Mouse (Mus musculus) olfactory bulb, adult 2 months (tissue): ENCODE measurements around the gene Dynll1. TPM values are rescaled to one million over a fixed set of nuclear protein-coding genes. Genes with fewer than 3 reads are reported as not detected.
A peak's percentile ranks its signal among the peaks of the same experiment; 100 is the strongest.

Source experiments
- H3K27ac ChIP-seq: fragments of 200-500 bp; 2 replicates; pipeline ENCODE4 v1.5.1; 2012; ENCODE audit warnings: low read depth, low read length; ENCODE audit not compliant: insufficient read depth
- H3K4me1 ChIP-seq: fragments of 200-500 bp; 2 replicates; pipeline ENCODE4 v1.6.1; 2012; ENCODE audit warnings: low read length; ENCODE audit not compliant: control insufficient read depth, insufficient read depth
- H3K4me3 ChIP-seq: fragments of 200-500 bp; 2 replicates; pipeline ENCODE4 v1.5.1; 2012; ENCODE audit warnings: mild to moderate bottlenecking, low read depth, low read length, moderate library complexity; ENCODE audit not compliant: insufficient read depth
- CTCF ChIP-seq: fragments of 200-500 bp; IDR thresholded peaks from 2 replicates; pipeline ENCODE4 v1.5.1; 2012; ENCODE audit warnings: low read depth, mild to moderate bottlenecking, low read length, moderate library complexity; ENCODE audit not compliant: insufficient read depth
- POLR2A ChIP-seq: fragments of 200-500 bp; IDR thresholded peaks from 2 replicates; pipeline ENCODE4 v1.6.1; 2012; ENCODE audit warnings: mild to moderate bottlenecking, low read depth, low read length, moderate library complexity; ENCODE audit not compliant: insufficient read depth
- whole genome bisulfite sequencing: fragments of 180-500 bp; shearing (Covaris S2); methylation state at CpG from one replicate; pipeline ENCODE4 v1.1.7; 2018; 5-methylcytosine and 5-hydroxymethylcytosine counted together
- polyA plus RNA-seq: library from polyadenylated mRNA; stranded (reverse); fragments of >200 nt; gene quantifications from 2 replicates; pipeline ENCODE4 v1.2.4, GENCODE M21; 2012; ENCODE audit warnings: low replicate concordance; ENCODE audit not compliant: missing spikeins, insufficient read depth, insufficient read length

Gene Dynll1
- polyA plus RNA-seq, 1 experiment: 797 TPM

DNA sequence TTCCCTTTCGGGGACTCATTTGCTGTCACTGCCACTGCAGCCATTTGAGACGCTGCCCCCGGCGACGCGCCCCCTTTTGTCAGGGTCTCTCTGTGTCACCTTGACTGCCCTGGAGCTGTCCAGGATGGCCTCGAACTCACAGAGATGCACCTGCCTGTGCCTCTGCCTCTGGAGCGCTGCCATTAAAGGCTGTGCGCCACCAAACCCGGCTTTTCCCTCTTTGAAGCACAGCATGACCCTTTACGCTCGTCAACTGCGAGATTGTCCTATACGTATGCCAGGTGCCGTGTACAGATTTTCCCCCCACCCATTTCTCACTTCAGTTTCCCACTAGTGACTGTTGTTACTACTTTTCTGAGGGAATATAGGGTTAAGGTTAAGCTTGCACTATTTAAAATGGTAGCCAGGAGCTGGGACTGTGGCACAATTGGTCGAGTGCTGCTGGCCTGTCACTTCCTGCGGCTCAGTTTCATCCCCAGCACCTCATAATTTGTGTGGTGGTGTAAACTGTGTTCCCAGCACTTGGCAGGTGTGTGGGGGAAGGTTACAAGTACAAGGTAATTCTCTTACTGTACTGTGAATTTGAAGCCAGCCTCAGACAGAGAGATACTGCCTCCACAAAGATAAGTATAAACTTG is 20.6 kb downstream of the Dynll1 start:
- WGBS: 5% methylated on average over 17 of the region's 17 CpGs
- Histone ChIP-seq H3K4me3 (peak overlapping the region; percentile 88), H3K27ac (no peak overlapping the region), H3K4me1 (peaks cover 5% of the 10 kb centered on the region; the same call in 1 of the 2 replicates)
- TF ChIP-seq CTCF (no peak), POLR2A (no peak)

GRCm38 (mm10) chr5:115279226-115280049 is 21.4 kb downstream of the Dynll1 start, which contains the start of gene Coq5:
Coq5 (plus strand) TSS chr5:115279666.
- no peak within 1 kb of the TSS for H3K27ac ChIP-seq
- peak within 1 kb of the TSS; percentile 88 for H3K4me3 ChIP-seq
- TF ChIP-seq CTCF: no peak
- peak; percentile 75 for TF ChIP-seq POLR2A
- WGBS: 3% methylated on average over 45 of the region's 45 CpGs
- H3K4me1 ChIP-seq: peaks cover 5% of the 10 kb centered on the region; the same call in 1 of the 2 replicates

DNA sequence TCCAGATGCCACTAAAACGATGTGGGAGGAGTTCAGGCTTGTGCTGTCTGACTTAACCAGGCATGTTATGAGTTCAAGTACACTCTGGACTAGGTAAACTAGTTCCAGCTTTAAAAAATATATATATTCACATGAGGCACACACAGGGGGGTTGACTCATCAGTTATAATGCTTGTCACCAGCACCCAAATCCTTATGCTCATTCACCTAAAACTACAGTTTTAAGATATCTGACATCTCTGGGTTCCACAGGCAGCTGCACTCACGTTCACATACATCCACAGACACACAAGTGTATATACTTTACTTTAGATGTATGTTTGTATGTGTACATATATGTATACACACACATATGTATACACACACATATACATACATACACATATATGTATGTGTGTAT is 22.0 kb downstream of the Dynll1 start:
- peaks cover 5% of the 10 kb centered on the region; the same call in 1 of the 2 replicates for H3K4me1 ChIP-seq
- no peak overlapping the region for H3K4me3 ChIP-seq
- no peak for TF ChIP-seq POLR2A
- no peak for TF ChIP-seq CTCF
- H3K27ac ChIP-seq: no peak overlapping the region
- WGBS: 58% methylated on average over 2 of the region's 2 CpGs

DNA sequence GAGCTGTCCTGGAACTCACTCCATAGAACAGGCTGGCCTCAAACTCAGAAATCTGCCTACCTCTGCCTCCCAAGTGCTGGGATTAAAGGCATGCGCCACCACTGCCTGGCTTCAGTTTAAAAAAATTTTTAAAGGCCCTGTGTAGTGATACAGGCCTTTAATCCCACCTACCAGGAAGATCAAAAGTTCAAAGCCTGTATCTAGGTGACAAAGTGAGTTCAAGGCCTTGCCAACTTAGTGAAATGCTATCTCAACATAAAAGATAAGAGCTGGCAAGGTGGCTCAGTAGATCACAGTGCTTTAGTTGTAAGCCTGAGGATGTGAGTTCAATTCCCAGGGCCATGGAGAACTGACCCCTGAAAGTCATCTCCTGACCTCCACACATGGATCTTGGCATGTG is 22.7 kb downstream of the Dynll1 start:
- peaks cover 5% of the 10 kb centered on the region; the same call in 1 of the 2 replicates for H3K4me1 ChIP-seq
- no peak overlapping the region for H3K27ac ChIP-seq
- TF ChIP-seq POLR2A (no peak), CTCF (no peak)
- 76% methylated on average over 1 of the region's 1 CpGs for WGBS
- no peak overlapping the region for H3K4me3 ChIP-seq

GRCm38 (mm10) chr5:115275998-115276397 is 24.8 kb downstream of the Dynll1 start:
- H3K4me1 ChIP-seq: peaks cover 5% of the 10 kb centered on the region; the same call in 1 of the 2 replicates
- no peak overlapping the region for H3K4me3 ChIP-seq
- H3K27ac ChIP-seq: no peak overlapping the region
- TF ChIP-seq POLR2A (no peak), CTCF (no peak)
- WGBS: 43% methylated on average over 14 of the region's 14 CpGs

DNA sequence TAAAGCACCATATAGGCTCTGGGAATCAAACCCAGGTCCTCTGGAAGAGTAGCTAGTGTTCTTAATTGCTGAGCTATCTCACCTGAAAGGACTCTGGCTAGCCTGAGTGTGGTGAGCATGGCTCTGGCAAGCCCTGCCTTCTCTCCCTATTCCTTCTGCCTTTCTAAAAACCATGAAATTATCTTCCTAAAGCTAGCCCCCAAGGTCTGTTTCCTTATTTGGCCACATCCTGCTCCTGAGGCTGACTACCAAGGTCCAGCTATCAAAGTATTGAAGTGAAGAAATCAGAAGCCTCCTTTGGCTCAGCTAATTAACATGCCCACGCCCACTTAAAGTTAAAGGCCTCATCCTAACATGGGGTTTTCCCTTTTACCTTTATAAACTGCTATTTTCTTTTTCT is 26.0 kb downstream of the Dynll1 start:
- 98% methylated on average over 1 of the region's 1 CpGs for WGBS
- Histone ChIP-seq H3K27ac (no peak overlapping the region), H3K4me1 (no peaks in the 10 kb centered on the region; the same call in 1 of the 2 replicates), H3K4me3 (no peak overlapping the region)
- TF ChIP-seq CTCF: no peak
- TF ChIP-seq POLR2A: no peak

DNA sequence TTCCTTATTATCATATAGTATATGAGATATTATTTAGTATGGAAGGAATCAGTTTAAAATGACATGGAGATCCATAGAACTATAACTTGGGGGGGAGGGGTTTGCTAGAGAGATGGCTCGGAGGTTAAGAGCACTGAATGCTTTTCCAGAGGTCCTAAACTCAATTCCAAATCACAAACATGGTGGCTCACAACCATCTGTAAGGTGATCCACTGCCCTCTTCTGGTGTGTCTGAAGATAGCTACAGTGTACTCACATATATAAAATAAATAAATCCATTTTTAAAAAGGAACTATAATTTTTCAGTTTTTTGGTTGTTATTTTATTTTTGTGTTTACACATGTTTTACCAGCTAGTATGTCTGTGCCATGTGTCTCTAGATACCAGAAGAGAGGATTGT is 26.4 kb downstream of the Dynll1 start:
- no peak overlapping the region for H3K4me3 ChIP-seq
- 44% methylated on average over 1 of the region's 1 CpGs for WGBS
- no peak for TF ChIP-seq CTCF

DNA sequence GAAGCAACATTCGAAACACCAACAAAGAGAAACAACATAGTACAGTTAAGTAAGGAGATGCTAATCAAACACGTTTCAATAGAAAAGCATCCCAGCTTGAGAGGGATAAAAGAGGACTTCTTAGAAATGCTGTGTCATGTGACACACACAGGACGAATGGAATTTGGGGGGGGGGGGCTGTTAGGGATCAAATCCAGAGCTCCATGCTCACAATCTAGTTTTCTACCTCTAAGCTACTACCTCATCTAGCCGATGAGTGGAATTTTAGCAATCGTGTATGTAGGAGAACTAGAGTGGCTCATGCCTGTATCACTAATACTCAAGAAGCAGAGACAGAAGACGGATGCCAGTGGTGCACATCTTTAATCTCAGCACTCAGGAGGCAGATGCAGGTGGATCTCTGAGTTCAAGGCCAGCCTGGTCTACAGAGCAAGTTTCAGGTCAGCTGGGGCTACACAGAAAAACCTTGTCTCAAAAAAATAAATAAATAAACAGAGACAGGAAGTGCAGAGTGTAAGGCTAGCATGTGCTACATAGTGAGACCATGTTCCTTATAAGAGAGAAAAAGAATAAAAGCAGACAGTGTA is 27.2 kb downstream of the Dynll1 start:
- Histone ChIP-seq H3K4me3 (no peak overlapping the region), H3K27ac (no peak overlapping the region), H3K4me1 (no peaks in the 10 kb centered on the region)
- TF ChIP-seq POLR2A (no peak), CTCF (no peak)
- 58% methylated on average over 6 of the region's 6 CpGs for WGBS

More for the DNA sequence above, 26.4 kb downstream of the Dynll1 start:
- Histone ChIP-seq H3K27ac (no peak overlapping the region), H3K4me1 (no peaks in the 10 kb centered on the region; the same call in 1 of the 2 replicates)

DNA sequence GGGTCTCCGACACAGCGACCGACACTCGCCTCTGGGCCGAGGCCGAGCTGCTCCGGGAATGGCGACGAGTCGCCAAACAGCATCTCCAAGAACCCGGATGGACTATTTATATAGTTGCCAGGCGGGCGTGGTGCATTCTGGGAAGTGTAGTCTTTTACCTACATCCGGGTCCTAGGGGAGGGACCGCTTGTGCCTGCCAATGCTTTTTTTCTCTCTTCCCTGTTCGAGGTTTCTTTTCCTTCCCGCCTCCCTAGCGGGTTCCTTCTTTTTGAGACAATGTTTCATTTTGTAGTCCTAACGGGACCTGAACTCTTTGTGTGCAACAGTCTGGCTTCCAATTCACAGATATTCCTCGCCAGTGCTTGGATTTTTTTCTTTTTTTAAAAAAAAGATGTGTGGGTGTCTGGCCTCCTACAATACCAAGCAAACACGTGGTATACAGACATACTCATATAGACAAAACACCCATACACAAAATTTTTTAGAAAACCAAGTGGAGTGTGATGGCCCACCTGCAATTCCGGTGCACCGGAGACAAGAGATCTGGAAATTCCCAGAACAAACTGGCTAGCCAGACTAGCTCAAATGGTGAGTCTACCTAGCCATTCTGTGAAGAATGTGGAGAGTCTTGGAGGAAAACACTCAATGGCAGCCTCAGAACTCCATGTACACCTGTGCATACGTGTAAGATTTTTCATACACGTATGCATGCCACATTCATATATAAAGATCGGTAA is 27.8 kb downstream of the Dynll1 start, which contains the start of gene Rnf10:
Gene Rnf10, minus strand, starts transcription at position 87 of the 737 bp plus-strand sequence.
- peak; percentile 99 for TF ChIP-seq POLR2A
- TF ChIP-seq CTCF: no peak
- H3K27ac ChIP-seq: peak within 1 kb of the TSS; percentile 77
- 10% methylated on average over 26 of the region's 26 CpGs for WGBS
- H3K4me1 ChIP-seq: 0 out of 2 replicates have a peak, but pooled peaks cover 3% of the 10 kb centered on the region
- peak within 1 kb of the TSS; percentile 87 for H3K4me3 ChIP-seq
